Mouse (Mus musculus) E14TG2a.4 (cell line): ENCODE data around the gene Eef1a2.

Experiments
- CTCF ChIP-seq: conservative IDR thresholded peaks from 2 replicates; pipeline ENCODE4 v1.5.1; 2014; ENCODE audit warnings: low read length
- NANOG ChIP-seq: IDR thresholded peaks from 2 replicates; pipeline ENCODE4 v1.6.1; 2014; ENCODE audit warnings: borderline replicate concordance, low read length, mixed read lengths
- POU5F1 ChIP-seq: IDR thresholded peaks from 2 replicates; pipeline ENCODE4 v1.6.1; 2014; ENCODE audit warnings: low read length, borderline replicate concordance

GRCm38 (mm10) chr2:181148318-181148955, 8.4 kb downstream of the Eef1a2 start:
- TF ChIP-seq CTCF (no peak), POU5F1 (no peak), NANOG (no peak)
